Mouse (Mus musculus) right cerebral cortex, postnatal 4 days (tissue): ENCODE data around the gene Vmn1r84.

Experiments used
- DNase-seq: peaks from one replicate; pipeline ENCODE4 v3.0.0-alpha.2; 2022

Vmn1r84 gene

DNA sequence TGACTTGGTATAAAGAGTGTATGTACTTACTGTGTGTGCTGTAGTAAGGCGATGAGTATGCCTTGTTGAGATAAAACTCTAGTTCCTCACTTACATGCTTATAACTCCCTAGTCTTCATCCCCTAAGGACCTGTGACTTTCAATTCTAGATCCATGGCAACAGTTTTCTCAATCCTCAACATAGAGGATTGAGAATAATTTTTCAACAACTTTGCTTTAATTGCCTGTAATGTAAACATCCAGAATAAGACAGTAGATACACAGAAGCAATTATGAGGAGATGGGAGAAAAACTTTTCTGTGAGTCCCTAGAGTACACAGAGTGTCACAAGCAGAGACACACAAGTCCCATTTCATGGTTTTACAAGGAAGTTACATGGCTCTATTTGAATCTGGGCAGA lies at the start of gene Vmn1r84:
TSS of gene Vmn1r84 (minus strand) at position 101 of the 400 bp plus-strand sequence.
- DNase-seq = no peak

DNA sequence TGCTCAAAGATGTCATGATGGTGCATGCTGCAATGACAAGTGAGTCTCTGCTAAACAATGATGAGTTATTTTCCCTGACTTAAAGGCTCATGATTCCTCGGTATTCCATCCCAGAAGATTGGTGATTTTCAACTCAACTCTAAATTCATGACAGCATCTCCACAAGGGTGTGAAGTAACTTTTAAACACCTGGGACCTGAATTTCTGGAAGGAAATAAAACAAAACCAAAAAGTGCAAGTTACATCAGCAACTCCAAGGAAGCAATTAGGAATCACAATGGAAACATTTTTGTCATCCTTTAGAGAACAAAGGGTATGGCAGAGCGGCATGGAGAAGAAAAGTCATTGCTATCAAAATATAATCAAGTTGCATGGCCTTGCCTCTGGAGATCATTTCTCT lies 39.7 kb downstream of the Vmn1r84 start, which contains the start of gene Vmn1r83:
TSS of gene Vmn1r83 (minus strand) at position 101 of the 400 bp plus-strand sequence.
- no peak for DNase-seq
